Mouse (Mus musculus): ENCODE measurements at regions not wholly inside any gene's neighbourhood (a gene's known extent, or its start where the extent isn't known, plus 50 kb on each side); places are given as distances from the start of the nearest gene placed in this dataset.

DNA sequence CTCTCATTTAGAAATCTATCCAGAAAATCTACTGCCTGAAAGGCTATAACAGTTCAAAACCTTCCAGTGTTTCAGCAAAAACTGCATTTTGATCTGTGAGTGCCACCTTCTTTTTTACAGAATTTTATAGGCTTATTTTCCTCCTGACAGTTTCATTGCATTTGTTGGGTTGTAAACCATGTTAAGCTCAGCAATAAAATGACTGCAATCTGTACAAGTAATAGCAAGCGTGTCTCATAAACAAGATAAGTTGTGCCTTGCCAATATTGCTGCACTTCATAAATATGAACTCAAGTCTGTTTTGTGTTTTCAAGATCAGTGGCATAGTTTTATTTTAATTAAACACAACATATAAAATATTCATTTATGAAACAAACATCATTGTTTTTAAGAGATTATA is 1036.9 kb upstream of the Acvr2a start:
- TF ChIP-seq CTCF (conservative IDR thresholded peaks at IDR 0.05; ENCODE audit: insufficient read depth, insufficient read length, low read depth, low read length) (no peak), POLR2A (IDR thresholded peaks at IDR 0.05; ENCODE audit: low read depth, low read length) (no peak)

Measured in kidney, adult 2 months (tissue).